Mouse (Mus musculus) cerebellum, postnatal 4 days (tissue): ENCODE measurements around the gene Uvrag.
A peak's percentile ranks its signal among the peaks of the same experiment; 100 is the strongest.

Experiments used
- DNase-seq, 2 experiments: peaks; one replicate each; pipeline ENCODE4 v3.0.0; 2022; ENCODE audit warnings: low spot score in 2 of 2, mixed read lengths in 1 of 2

Uvrag gene

GRCm38 (mm10) chr7:98893144-98893543 lies 247.8 kb downstream of the Uvrag start:
- DNase-seq = no peak

GRCm38 (mm10) chr7:98889211-98889610 lies 251.7 kb downstream of the Uvrag start:
- DNase-seq = peak in 1 of 2 experiments; percentile 26

GRCm38 (mm10) chr7:98888810-98889209 lies 252.1 kb downstream of the Uvrag start:
- DNase-seq = peak in 1 of 2 experiments; percentile 34

GRCm38 (mm10) chr7:98887811-98888261 lies 253.1 kb downstream of the Uvrag start:
- peak in 1 of 2 experiments; percentile 78 for DNase-seq

DNA sequence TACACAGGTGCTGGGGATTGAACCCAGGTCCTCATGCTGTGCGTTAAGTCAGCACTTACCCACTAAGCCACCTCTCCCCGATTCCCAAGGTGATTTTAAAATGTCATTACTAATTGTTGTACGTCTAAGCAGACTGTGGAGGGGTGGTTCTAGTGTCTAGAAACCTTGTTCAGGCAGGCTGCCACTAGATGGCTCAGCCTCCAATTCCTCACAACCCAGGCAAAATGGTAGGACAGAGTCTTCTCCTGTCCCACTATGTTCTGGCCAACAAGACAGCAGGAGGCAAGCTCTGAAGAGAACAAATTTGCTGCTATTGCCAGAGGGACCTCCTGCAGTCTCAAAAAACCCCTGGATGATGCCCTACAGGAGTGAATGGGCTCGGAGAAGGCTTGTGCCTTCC lies 259.1 kb downstream of the Uvrag start:
- DNase-seq = no peak

- DNase-seq = no peak
Observed at GRCm38 (mm10) chr7:98879176-98879575, 261.8 kb downstream of the Uvrag start.

- no peak for DNase-seq
Observed at GRCm38 (mm10) chr7:98876119-98876518, 264.8 kb downstream of the Uvrag start.

- peak in 1 of 2 experiments; percentile 71 for DNase-seq
Observed at GRCm38 (mm10) chr7:98875390-98875990, 265.5 kb downstream of the Uvrag start.

DNA sequence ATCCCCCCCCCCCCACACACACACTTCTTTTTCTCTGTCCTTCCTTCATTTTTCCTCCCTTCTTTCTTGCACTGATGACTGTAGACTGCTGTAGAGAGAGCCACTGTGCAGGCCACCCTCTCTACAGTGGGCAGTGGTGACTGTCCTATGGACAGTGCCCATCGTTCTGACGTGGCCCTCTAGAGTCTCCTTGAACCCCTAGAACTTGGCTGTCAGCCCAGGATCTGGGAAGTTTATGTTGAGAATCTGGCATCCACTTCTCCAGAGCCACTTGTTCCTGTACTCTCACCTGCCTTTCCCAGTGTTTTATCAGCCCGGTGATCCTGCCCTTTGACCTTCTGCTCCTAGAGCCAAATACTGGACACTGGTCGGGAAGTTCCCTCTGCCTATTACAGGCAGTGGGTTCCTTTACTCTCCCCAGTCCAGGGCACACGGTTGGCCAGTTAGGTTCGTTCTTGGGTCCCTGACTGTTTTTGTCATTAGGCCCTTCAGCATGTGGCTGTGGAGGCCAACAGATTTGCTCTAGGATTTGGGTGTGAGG lies 266.5 kb downstream of the Uvrag start:
- no peak for DNase-seq

GRCm38 (mm10) chr7:98873316-98873715 lies 267.6 kb downstream of the Uvrag start:
- DNase-seq = no peak

DNA sequence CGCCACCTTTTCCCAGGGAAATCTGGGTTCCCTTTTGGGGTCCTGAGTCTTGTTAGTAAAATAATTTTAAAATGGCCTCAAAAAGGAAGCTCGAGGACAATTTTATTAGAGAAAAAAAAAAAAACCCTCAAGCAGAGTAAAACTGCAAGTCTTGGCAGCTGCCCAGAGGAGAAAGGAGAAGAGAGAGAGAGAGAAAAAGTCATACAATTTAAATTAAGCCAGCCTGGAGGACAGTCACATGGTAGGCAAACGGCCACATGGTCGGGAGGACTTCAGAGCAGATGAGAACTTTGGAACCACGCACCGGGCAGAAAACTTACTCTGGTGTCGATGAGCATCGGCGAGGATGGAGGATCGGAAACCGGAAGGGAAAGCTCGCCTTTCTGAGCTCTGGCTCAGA lies 269.1 kb downstream of the Uvrag start:
- DNase-seq = no peak

GRCm38 (mm10) chr7:98870791-98871190 lies 270.1 kb downstream of the Uvrag start:
- DNase-seq = no peak

DNA sequence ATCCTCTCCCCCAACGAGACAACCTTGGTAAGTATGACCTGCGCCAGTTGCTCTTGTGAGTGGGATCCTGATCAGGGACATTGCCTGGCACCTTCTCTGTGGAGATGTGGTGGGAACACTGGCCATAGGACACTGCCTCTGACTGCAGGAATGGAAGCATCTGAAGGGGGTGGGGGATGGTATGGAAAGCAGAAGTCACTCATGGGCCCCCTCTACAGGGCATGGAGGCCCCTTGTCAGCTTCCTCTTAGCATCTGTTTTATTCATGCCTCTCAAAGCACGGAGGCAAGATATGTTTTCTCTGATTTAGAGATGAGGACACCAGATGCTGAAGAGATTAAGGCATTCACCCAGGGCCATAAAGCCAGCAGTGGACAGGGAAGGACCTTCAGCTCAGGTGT lies 271.9 kb downstream of the Uvrag start:
- DNase-seq = no peak

GRCm38 (mm10) chr7:98867794-98868150 lies 273.2 kb downstream of the Uvrag start:
- DNase-seq = no peak

DNA sequence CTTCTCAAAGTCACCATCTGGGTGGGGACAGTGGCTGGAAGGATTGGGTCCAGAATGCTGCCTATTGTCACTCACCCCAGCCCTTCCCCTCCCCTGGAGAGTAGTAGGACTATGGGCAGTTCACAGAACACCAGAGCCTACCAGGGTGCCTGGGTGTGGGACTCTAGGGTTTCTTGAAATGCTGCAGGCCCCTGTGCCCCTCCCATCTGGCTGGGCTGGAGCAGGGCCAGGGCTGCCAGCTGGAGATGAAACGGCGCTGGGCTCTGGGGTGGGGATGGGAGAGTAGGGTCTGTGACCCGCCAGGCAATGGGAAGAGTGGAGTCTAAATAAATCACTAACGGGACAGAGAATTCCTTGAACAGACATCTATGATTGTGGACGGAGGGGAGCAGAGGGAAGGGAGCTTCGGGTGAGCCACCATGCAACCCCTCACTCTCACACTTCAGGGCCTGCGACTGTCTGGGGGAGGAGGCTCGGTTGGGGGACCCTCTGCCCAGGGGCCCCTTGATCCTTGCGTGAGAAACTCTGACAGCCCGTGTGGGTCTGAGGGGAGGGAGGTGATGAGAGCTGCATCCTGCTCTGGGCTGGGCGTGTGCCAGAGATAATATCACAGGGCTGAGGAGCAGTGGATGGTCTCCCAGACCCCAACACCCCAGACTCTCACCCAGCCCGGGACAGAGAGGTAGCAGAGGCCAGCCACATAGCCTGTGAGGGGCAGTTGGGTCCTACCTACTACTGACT lies 273.7 kb downstream of the Uvrag start:
- DNase-seq = no peak

- no peak for DNase-seq
Observed at GRCm38 (mm10) chr7:98863969-98864718, 276.8 kb downstream of the Uvrag start.

DNA sequence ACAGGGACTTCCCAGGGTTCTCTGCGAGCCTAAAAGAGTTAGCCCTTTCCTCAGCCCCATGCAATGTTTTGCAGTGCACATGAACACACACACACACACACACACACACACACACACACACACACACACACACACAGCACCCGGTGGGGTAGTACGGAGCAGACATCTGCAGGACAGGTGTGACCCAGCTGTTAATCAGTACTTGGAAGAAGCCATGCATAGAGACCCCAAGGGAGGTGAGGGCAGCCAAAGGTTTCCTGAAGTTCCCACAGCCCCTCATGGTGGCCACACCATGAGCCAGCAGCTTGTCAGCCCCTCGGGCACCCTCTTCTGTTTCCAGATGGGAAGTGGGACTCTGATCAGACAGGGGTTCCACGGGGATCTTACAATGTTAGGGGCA lies 277.9 kb downstream of the Uvrag start:
- DNase-seq = no peak

DNA sequence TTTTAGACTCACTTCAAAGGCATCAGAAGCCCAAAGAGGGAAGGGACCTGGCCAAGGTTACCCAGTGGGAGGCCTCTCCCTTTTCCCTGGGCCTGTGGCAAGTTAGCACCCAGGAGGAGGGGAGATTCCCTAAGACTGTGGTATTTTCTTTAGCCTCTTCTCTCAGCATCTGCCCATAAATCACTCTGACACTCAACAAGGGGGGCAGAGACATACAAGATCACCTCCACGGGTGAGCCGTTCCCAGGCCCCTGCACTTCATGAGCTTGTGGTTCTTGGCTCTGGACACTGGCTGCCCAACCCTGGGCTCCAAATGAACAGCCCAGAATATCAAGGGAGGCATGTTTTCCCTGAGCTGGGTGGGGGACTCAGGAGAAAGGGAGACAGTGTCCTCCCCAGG lies 279.9 kb downstream of the Uvrag start:
- DNase-seq = no peak

GRCm38 (mm10) chr7:98857094-98857493 lies 283.8 kb downstream of the Uvrag start:
- DNase-seq = no peak

GRCm38 (mm10) chr7:98856128-98856527 lies 284.8 kb downstream of the Uvrag start:
- no peak for DNase-seq

GRCm38 (mm10) chr7:98855388-98855787 lies 285.6 kb downstream of the Uvrag start:
- DNase-seq = no peak

GRCm38 (mm10) chr7:98853806-98854205 lies 287.1 kb downstream of the Uvrag start:
- DNase-seq = no peak
